Mouse (Mus musculus) layer of hippocampus, adult 8-10 months (tissue): ENCODE results near the gene Pou4f2. TPM values are rescaled to one million over a fixed set of nuclear protein-coding genes. Genes with fewer than 3 reads are reported as not detected.

Experiments used
- DNase-seq, 2 experiments: peaks; one replicate each; pipeline ENCODE4 v3.0.0; 2022; ENCODE audit warnings: low spot score in 2 of 2
- total RNA-seq, 4 experiments: library from RNA; stranded (reverse); gene quantifications; 2 replicates each; pipeline ENCODE4 v1.2.4; 2022

Pou4f2 gene
- not detected for total RNA-seq

- DNase-seq, result no peak
Observed at GRCm38 (mm10) chr8:78436071-78436651, at the start of gene Pou4f2. TSS of gene Pou4f2 (minus strand) at chr8:78436645.

GRCm38 (mm10) chr8:78477051-78477829, 40.8 kb upstream of the Pou4f2 start:
- no peak for DNase-seq

- no peak for DNase-seq
Observed at GRCm38 (mm10) chr8:78467889-78468288, 31.4 kb upstream of the Pou4f2 start.

- no peak for DNase-seq
Observed at GRCm38 (mm10) chr8:78463941-78464340, 27.5 kb upstream of the Pou4f2 start.

- no peak for DNase-seq
Observed at GRCm38 (mm10) chr8:78456441-78456840, 20.0 kb upstream of the Pou4f2 start.

- no peak for DNase-seq
Observed at GRCm38 (mm10) chr8:78442781-78443180, 6.3 kb upstream of the Pou4f2 start.

- DNase-seq, result no peak
Observed at GRCm38 (mm10) chr8:78438121-78438520, 1.7 kb upstream of the Pou4f2 start.

- DNase-seq, result no peak
Observed at GRCm38 (mm10) chr8:78437140-78438045, 948 bp upstream of the Pou4f2 start.

GRCm38 (mm10) chr8:78436661-78437060, 216 bp upstream of the Pou4f2 start:
- DNase-seq, result no peak

- DNase-seq, result no peak
Observed at GRCm38 (mm10) chr8:78435624-78435960, 853 bp downstream of the Pou4f2 start.

- DNase-seq, result no peak
Observed at GRCm38 (mm10) chr8:78434823-78435623, 1.4 kb downstream of the Pou4f2 start.

- DNase-seq, result no peak
Observed at GRCm38 (mm10) chr8:78434340-78434739, 2.1 kb downstream of the Pou4f2 start.

GRCm38 (mm10) chr8:78433318-78433717, 3.1 kb downstream of the Pou4f2 start:
- no peak for DNase-seq

GRCm38 (mm10) chr8:78432451-78432850, 4.0 kb downstream of the Pou4f2 start:
- no peak for DNase-seq

- no peak for DNase-seq
Observed at GRCm38 (mm10) chr8:78431356-78431755, 5.1 kb downstream of the Pou4f2 start.

GRCm38 (mm10) chr8:78428148-78428547, 8.3 kb downstream of the Pou4f2 start:
- no peak for DNase-seq

- DNase-seq, result no peak
Observed at GRCm38 (mm10) chr8:78427769-78428130, 8.7 kb downstream of the Pou4f2 start.

GRCm38 (mm10) chr8:78426875-78427768, 9.3 kb downstream of the Pou4f2 start:
- no peak for DNase-seq

GRCm38 (mm10) chr8:78426455-78426854, 10.0 kb downstream of the Pou4f2 start:
- DNase-seq, result no peak

GRCm38 (mm10) chr8:78423937-78424336, 12.5 kb downstream of the Pou4f2 start:
- DNase-seq, result no peak
